Mouse (Mus musculus) thymus, postnatal 36 days (tissue): ENCODE data around the gene Unc13d.
"Not testable (repeated sequence)": the region's sequence is repeated elsewhere in the genome, so short reads cannot be mapped to it uniquely, and the experiment has no call there.

Source experiments
- DNase-seq, 2 experiments: peaks; one replicate each; pipeline ENCODE4 v3.0.0; 2022; ENCODE audit warnings: mixed read lengths in 2 of 2

The Unc13d gene

GRCm38 (mm10) chr11:116019976-116020411 is 57.8 kb downstream of the Unc13d start:
- no peak for DNase-seq

GRCm38 (mm10) chr11:116019360-116019791 is 58.4 kb downstream of the Unc13d start:
- DNase-seq: no peak

GRCm38 (mm10) chr11:116018867-116019266 is 58.9 kb downstream of the Unc13d start:
- not testable (repeated sequence) for DNase-seq

DNA sequence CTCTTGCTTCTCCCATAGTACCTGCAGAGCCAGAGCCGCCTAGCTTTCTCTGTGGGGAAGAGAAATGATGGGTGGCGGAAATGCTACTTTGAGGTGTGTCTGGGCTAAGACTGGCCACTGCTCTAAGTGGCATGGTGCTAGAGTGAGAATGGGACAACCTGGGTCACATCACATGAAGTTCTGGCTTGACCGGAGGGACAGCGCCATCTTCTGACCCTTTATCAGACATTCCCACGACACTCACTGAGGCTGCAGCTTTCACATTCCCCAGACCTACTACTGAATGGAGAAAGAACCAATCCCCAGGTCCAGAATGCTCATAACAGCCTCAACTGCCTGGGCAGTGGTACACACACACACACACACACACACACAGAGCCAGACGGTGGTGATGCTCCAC is 59.7 kb downstream of the Unc13d start:
- peak in 1 of 2 experiments; percentile 46 for DNase-seq

DNA sequence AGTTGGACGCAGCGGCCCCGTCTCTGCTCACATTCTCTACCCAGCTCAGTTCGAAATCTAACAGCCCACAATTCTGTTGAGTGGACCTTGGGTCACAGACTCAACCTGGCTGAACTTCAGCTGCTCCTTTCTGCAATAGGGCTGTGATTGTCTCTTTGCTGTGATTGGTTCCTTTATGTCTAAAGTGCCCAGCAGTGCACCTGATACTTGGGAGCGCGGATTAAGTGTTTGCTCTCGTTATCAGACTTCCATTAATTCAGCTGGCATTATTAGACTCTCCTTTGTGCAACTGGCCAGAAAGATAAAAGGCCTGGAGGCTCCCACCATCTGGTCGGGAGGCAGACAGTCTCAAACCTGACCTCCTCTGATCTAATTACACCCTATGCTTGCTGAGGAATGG is 62.9 kb downstream of the Unc13d start:
- DNase-seq: no peak

- DNase-seq: peak; percentile 96 to 99
Observed at GRCm38 (mm10) chr11:116012262-116012947, 65.4 kb downstream of the Unc13d start, which contains the start of gene Galk1. TSS of gene Galk1 (minus strand) at chr11:116012719.
